Mouse (Mus musculus) midbrain, embryonic 12.5 days (tissue): ENCODE measurements around the gene Gm11027. TPM values are rescaled to one million over a fixed set of nuclear protein-coding genes. Genes with fewer than 3 reads are reported as not detected.

Experiments used
- ATAC-seq: fragments of 200-750 bp; cut with Nextera tagmentation; 2 replicates; pipeline ENCODE4 v1.8.0; 2017; ENCODE audit warnings: low read depth, moderate TSS enrichment, moderate library complexity; ENCODE audit not compliant: low FRiP score
- H3K27ac ChIP-seq: fragments of 300-500 bp; sonication (generic); replicated peaks from 2 replicates; pipeline ENCODE4 v1.5.1; 2016; ENCODE audit warnings: mild to moderate bottlenecking
- H3K27me3 ChIP-seq: fragments of 300-500 bp; sonication (generic); 2 replicates; pipeline ENCODE4 v1.6.1; 2016; ENCODE audit warnings: mild to moderate bottlenecking
- H3K36me3 ChIP-seq: fragments of 300-500 bp; sonication (generic); 2 replicates; pipeline ENCODE4 v1.6.1; 2016
- H3K4me1 ChIP-seq: fragments of 300-500 bp; sonication (generic); 2 replicates; pipeline ENCODE4 v1.6.1; 2016
- H3K4me2 ChIP-seq: fragments of 300-500 bp; sonication (generic); replicated peaks from 2 replicates; pipeline ENCODE4 v1.6.1; 2016; ENCODE audit warnings: mild to moderate bottlenecking, moderate library complexity
- H3K4me3 ChIP-seq: fragments of 300-500 bp; sonication (generic); 2 replicates; pipeline ENCODE4 v1.5.1; 2016; ENCODE audit warnings: mild to moderate bottlenecking
- H3K9ac ChIP-seq: fragments of 300-500 bp; sonication (generic); replicated peaks from 2 replicates; pipeline ENCODE4 v1.6.1; 2016; ENCODE audit warnings: mild to moderate bottlenecking, moderate library complexity
- H3K9me3 ChIP-seq: fragments of 300-500 bp; sonication (generic); 2 replicates; pipeline ENCODE4 v1.6.1; 2016; ENCODE audit warnings: mild to moderate bottlenecking
- WGBS: fragments of 180-500 bp; shearing (Covaris S2); methylation state at CpG from one replicate; pipeline ENCODE4 v1.1.7; 2016; 5-methylcytosine and 5-hydroxymethylcytosine counted together
- microRNA-seq: library from miRNA; unstranded; fragments of <30 nt; microRNA quantifications from one replicate; pipeline ENCODE4, GENCODE M21; 2017
- polyA plus RNA-seq: library from polyadenylated mRNA; unstranded; fragments of >200 nt; fragmentation: Nextera tagmentation; extraction: Ambion mirVana; gene quantifications from 2 replicates; pipeline ENCODE4 v1.2.1, GENCODE M21; 2016

Gene Gm11027
- polyA plus RNA-seq, 1 experiment from 2014 or later = not detected

DNA sequence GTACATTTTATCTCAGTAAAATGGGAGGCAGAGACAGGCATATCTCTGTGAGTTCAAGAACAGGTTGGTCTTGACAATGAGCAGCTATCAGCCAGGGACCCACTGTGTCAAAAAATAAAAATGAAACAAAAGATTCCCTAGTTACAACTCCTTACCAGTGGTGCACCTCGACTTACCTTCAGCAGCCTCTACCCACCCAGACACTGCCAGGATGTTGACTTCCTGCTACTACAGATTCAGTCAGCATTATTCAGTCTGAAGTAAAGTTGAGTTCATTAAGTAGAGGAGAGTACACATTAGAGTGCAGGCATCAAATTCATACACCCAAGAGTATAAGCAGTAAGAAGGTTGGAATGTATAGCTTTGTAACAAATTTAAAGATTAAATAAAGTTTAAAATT lies 38.6 kb downstream of the Gm11027 start:
- WGBS = 74% methylated on average over 1 of the region's 1 CpGs
- Histone ChIP-seq H3K9ac (no peak overlapping the region), H3K4me2 (no peak overlapping the region), H3K27me3 (no peaks in the 10 kb centered on the region), H3K27ac (no peak overlapping the region), H3K4me1 (no peaks in the 10 kb centered on the region), H3K9me3 (no peaks in the 10 kb centered on the region), H3K4me3 (no peak overlapping the region), H3K36me3 (no peaks in the 10 kb centered on the region)
- ATAC-seq = no peak

DNA sequence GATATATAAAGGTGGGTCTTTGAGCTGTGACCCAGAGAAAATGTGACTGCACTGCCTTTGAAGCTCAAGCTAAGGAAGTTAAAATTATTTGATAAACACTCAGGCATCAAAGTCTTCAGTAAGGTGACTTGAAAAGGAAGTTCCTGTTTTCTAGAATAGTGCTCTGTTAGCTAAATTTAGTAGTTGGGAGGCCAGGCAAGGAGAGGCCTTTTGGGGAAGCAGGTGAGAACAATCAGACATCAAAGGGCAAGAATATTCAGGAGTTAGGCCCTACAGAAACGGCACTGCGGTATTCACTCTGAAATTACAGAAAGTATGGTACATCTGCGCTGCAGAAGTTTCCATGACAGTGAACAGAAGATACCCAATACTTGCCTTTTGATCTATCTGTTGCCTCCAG lies 40.3 kb downstream of the Gm11027 start:
- no peaks in the 10 kb centered on the region for H3K27me3 ChIP-seq
- no peak overlapping the region for H3K9ac ChIP-seq
- WGBS = 88% methylated on average over 3 of the region's 3 CpGs
- no peaks in the 10 kb centered on the region for H3K9me3 ChIP-seq
- no peak overlapping the region for H3K27ac ChIP-seq
- no peak overlapping the region for H3K4me2 ChIP-seq
- H3K36me3 ChIP-seq = no peaks in the 10 kb centered on the region
- no peak for ATAC-seq
- H3K4me3 ChIP-seq = no peak overlapping the region
- no peaks in the 10 kb centered on the region for H3K4me1 ChIP-seq

DNA sequence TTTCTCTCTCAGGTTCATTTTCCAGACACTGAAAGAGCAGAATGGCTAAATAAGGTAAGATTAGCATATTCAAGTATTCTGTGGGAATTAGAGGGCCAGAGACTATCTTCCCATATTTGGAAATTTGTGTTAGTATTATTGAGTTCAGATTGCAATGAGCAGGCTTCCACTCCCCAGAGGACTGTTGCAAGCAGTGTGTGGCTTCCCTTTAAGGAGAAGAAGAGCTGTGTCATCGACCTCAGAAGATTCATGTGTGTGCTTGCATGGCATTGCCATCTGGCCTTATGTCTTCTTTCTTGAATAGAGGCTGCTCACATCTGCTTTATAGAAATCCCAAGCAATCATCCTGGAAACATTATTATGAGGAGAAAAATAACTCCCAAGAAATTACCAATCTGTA lies 42.6 kb downstream of the Gm11027 start:
- Histone ChIP-seq H3K27ac (no peak overlapping the region), H3K4me2 (no peak overlapping the region), H3K4me3 (no peak overlapping the region), H3K27me3 (no peaks in the 10 kb centered on the region), H3K4me1 (no peaks in the 10 kb centered on the region), H3K9ac (no peak overlapping the region), H3K9me3 (no peaks in the 10 kb centered on the region), H3K36me3 (no peaks in the 10 kb centered on the region)
- ATAC-seq = no peak
- WGBS = 75% methylated on average over 1 of the region's 1 CpGs

Small RNA genes within 50 kb of the gene (microRNA-seq; reads per million reads assigned to microRNA genes)
- gene Gm23190 = not detected

Other genes starting within 250 kb of the Gm11027 start
- 70.4 and 72.8 TPM in 2 replicates for gene Zfp386, start 227.7 kb upstream of the Gm11027 start, polyA plus RNA-seq
- 2.3 and 3.6 TPM in 2 replicates for gene Vipr2, start 197.7 kb upstream of the Gm11027 start, polyA plus RNA-seq
- gene Wdr60, start 12.4 kb upstream of the Gm11027 start, polyA plus RNA-seq = 16.6 and 19.0 TPM in 2 replicates
- gene Esyt2, start 5.8 kb downstream of the Gm11027 start, polyA plus RNA-seq = 17.9 and 19.7 TPM in 2 replicates
- 39.1 and 42.9 TPM in 2 replicates for gene Ncapg2, start 130.0 kb downstream of the Gm11027 start, polyA plus RNA-seq
- gene Ptprn2, start 210.3 kb downstream of the Gm11027 start, polyA plus RNA-seq = 12.2 and 12.8 TPM in 2 replicates